Mouse (Mus musculus) heart, postnatal 10 days (tissue): ENCODE measurements around the gene Wdr54. TPM values are rescaled to one million over a fixed set of nuclear protein-coding genes. Genes with fewer than 3 reads are reported as not detected.

Experiments
- DNase-seq, 2 experiments: peaks; one replicate each; pipeline ENCODE4 v3.0.0; 2021
- intact Hi-C: fragments of 180-260 bp; cut with DNase I; formaldehyde crosslinking; loops from one replicate; pipeline ENCODE4 v1.15.1; 2025
- total RNA-seq, 2 experiments: library from RNA; stranded (reverse); gene quantifications; 2 replicates each; pipeline ENCODE4 v1.2.3; 2021

Gene Wdr54
- total RNA-seq, 2 experiments from 2014 or later: 1.7 to 1.8 TPM

GRCm38 (mm10) chr6:83115011-83115671, 41.1 kb downstream of the Wdr54 start, which contains the start of gene Mogs:
TSS of gene Mogs (plus strand) at chr6:83115496.
- DNase-seq: peak; percentile 96 to 97
- intact Hi-C loops: no loop called here

GRCm38 (mm10) chr6:83111510-83112136, 44.6 kb downstream of the Wdr54 start:
- DNase-seq: no peak
- intact Hi-C loops: no loop called here

GRCm38 (mm10) chr6:83108762-83109668, 47.2 kb downstream of the Wdr54 start, which contains the start of gene Mrpl53:
TSS of gene Mrpl53 (plus strand) at chr6:83109040.
- DNase-seq: peak; percentile 87 to 91
- intact Hi-C loops: no loop called here

- peak; percentile 73 to 90 for DNase-seq
- intact Hi-C loops: no loop called here
Observed at GRCm38 (mm10) chr6:83107566-83108400, 48.4 kb downstream of the Wdr54 start.

GRCm38 (mm10) chr6:83104158-83104557, 52.0 kb downstream of the Wdr54 start:
- no peak for DNase-seq
- intact Hi-C loops: no loop called here

- DNase-seq: no peak
- intact Hi-C loops: no loop called here
Observed at GRCm38 (mm10) chr6:83103130-83103650, 53.0 kb downstream of the Wdr54 start.

- peak; percentile 75 to 78 for DNase-seq
- intact Hi-C loops: loop anchor here (1.0 to 2.0 kb wide), 2 partner anchors 47 to 106 kb away; partner anchors contain the start of genes Aup1 and Htra2
Observed at GRCm38 (mm10) chr6:83101688-83102556, 54.3 kb downstream of the Wdr54 start.

GRCm38 (mm10) chr6:83101316-83101687, 54.9 kb downstream of the Wdr54 start, which contains the start of the genes Ccdc142 and Gm42688:
TSS of gene Ccdc142 (plus strand) at chr6:83101601.
TSS of gene Gm42688 (plus strand) at chr6:83101617.
- intact Hi-C loops: loop anchor here (1.0 to 2.0 kb wide), 2 partner anchors 47 to 105 kb away; partner anchors contain the start of genes Aup1 and Htra2
- peak; percentile 93 to 94 for DNase-seq

Other genes starting within 250 kb of the Wdr54 start
- gene Sema4f, start 216.6 kb downstream of the Wdr54 start, total RNA-seq: under 1 TPM; 0.22 to 0.29 TPM
- under 1 TPM in 1 of 2 experiments, not detected in 1; 0.53 TPM for gene M1ap, start 209.5 kb downstream of the Wdr54 start, total RNA-seq
- gene Dok1, start 122.9 kb downstream of the Wdr54 start, total RNA-seq: 1 to 10 TPM; 5.2 to 6.8 TPM
- gene Loxl3, start 122.2 kb downstream of the Wdr54 start, total RNA-seq: 1 to 10 TPM; 6.0 to 6.8 TPM
- 10 to 100 TPM; 74.2 to 85.8 TPM for gene Aup1, start 101.9 kb downstream of the Wdr54 start, total RNA-seq
- 10 to 100 TPM; 32.9 to 35.6 TPM for gene Htra2, start 101.1 kb downstream of the Wdr54 start, total RNA-seq
- gene Dqx1, start 98.6 kb downstream of the Wdr54 start, total RNA-seq: under 1 TPM; 0.22 to 0.55 TPM
- gene Tlx2, start 86.1 kb downstream of the Wdr54 start, total RNA-seq: not detected
- gene Pcgf1, start 78.5 kb downstream of the Wdr54 start, total RNA-seq: 1 to 10 TPM; 6.9 to 8.7 TPM
- gene Lbx2, start 70.0 kb downstream of the Wdr54 start, total RNA-seq: 1 to 10 TPM in 1 of 2 experiments, under 1 TPM in 1; 0.55 to 1.3 TPM
- gene Ccdc142, start 54.8 kb downstream of the Wdr54 start, total RNA-seq: 1 to 10 TPM; 2.3 to 2.7 TPM
- gene Gm42688, start 54.8 kb downstream of the Wdr54 start, total RNA-seq: 1 to 10 TPM; 1.9 to 2.1 TPM
- gene Mrpl53, start 47.4 kb downstream of the Wdr54 start, total RNA-seq: 100 to 1,000 TPM; 111 to 125 TPM
- 10 to 100 TPM; 13.4 to 15.8 TPM for gene Mogs, start 40.9 kb downstream of the Wdr54 start, total RNA-seq
- 10 to 100 TPM; 83.1 to 83.9 TPM for gene Wbp1, start 34.8 kb downstream of the Wdr54 start, total RNA-seq
- 10 to 100 TPM; 14.6 to 17.6 TPM for gene Ino80b, start 31.0 kb downstream of the Wdr54 start, total RNA-seq
- gene Rtkn, start 20.9 kb downstream of the Wdr54 start, total RNA-seq: 10 to 100 TPM; 10.7 to 11.7 TPM
- under 1 TPM in 1 of 2 experiments, not detected in 1; 0.12 TPM for gene 1700003E16Rik, start within 50 bp of the Wdr54 start, total RNA-seq
- gene Dctn1, start 9.5 kb upstream of the Wdr54 start, total RNA-seq: 100 to 1,000 TPM; 121 to 127 TPM
- gene Slc4a5, start 63.4 kb upstream of the Wdr54 start, total RNA-seq: not detected
- gene Mthfd2, start 169.5 kb upstream of the Wdr54 start, total RNA-seq: 1 to 10 TPM; 5.0 to 5.4 TPM
- gene Mob1a, start 169.6 kb upstream of the Wdr54 start, total RNA-seq: 10 to 100 TPM; 30.5 to 35.1 TPM
- gene Bola3, start 192.8 kb upstream of the Wdr54 start, total RNA-seq: 100 to 1,000 TPM; 235 to 249 TPM